Mouse (Mus musculus) limb, embryonic 10.5 days (tissue): ENCODE data around the gene Anapc1. TPM values are rescaled to one million over a fixed set of nuclear protein-coding genes. Genes with fewer than 3 reads are reported as not detected.

ENCODE experiments used
- DNase-seq: peaks from one replicate; pipeline ENCODE4 v3.0.0-alpha.2; 2017; ENCODE audit warnings: low spot score
- H3K27ac ChIP-seq: fragments of 300-500 bp; sonication (generic); 2 replicates; pipeline ENCODE4 v1.5.1; 2016; ENCODE audit warnings: mild to moderate bottlenecking
- H3K27me3 ChIP-seq: fragments of 300-500 bp; sonication (generic); 2 replicates; pipeline ENCODE4 v1.6.1; 2016; ENCODE audit warnings: low read depth, mild to moderate bottlenecking; ENCODE audit not compliant: poor library complexity, severe bottlenecking
- H3K36me3 ChIP-seq: fragments of 300-500 bp; sonication (generic); 2 replicates; pipeline ENCODE4 v1.6.1; 2016; ENCODE audit warnings: mild to moderate bottlenecking, moderate library complexity
- H3K4me1 ChIP-seq: fragments of 300-500 bp; sonication (generic); 2 replicates; pipeline ENCODE4 v1.6.1; 2016
- H3K4me3 ChIP-seq: fragments of 300-500 bp; sonication (generic); 2 replicates; pipeline ENCODE4 v1.5.1; 2016; ENCODE audit warnings: mild to moderate bottlenecking, moderate library complexity
- H3K9me3 ChIP-seq: fragments of 300-500 bp; sonication (generic); replicated peaks from 2 replicates; pipeline ENCODE4 v1.6.1; 2016; ENCODE audit warnings: mild to moderate bottlenecking
- WGBS: fragments of 180-500 bp; shearing (Covaris S2); methylation state at CpG from one replicate; pipeline ENCODE4 v1.1.7; 2016; 5-methylcytosine and 5-hydroxymethylcytosine counted together
- polyA plus RNA-seq: library from polyadenylated mRNA; unstranded; fragments of >200 nt; fragmentation: Nextera tagmentation; extraction: Ambion mirVana; gene quantifications from 2 replicates; pipeline ENCODE4 v1.2.1, GENCODE M21; 2016

Anapc1 gene
- polyA plus RNA-seq, 1 experiment from 2014 or later = 96.3 TPM

GRCm38 (mm10) chr2:128582881-128583280 lies 104.3 kb downstream of the Anapc1 start:
- DNase-seq = no peak
- H3K36me3 ChIP-seq = no peaks in the 10 kb centered on the region
- WGBS = 73% methylated on average over 5 of the region's 5 CpGs
- H3K9me3 ChIP-seq = no peaks in the 10 kb centered on the region
- H3K27ac ChIP-seq = no peak overlapping the region
- H3K27me3 ChIP-seq = no peaks in the 10 kb centered on the region
- H3K4me1 ChIP-seq = no peaks in the 10 kb centered on the region
- no peak overlapping the region for H3K4me3 ChIP-seq

DNA sequence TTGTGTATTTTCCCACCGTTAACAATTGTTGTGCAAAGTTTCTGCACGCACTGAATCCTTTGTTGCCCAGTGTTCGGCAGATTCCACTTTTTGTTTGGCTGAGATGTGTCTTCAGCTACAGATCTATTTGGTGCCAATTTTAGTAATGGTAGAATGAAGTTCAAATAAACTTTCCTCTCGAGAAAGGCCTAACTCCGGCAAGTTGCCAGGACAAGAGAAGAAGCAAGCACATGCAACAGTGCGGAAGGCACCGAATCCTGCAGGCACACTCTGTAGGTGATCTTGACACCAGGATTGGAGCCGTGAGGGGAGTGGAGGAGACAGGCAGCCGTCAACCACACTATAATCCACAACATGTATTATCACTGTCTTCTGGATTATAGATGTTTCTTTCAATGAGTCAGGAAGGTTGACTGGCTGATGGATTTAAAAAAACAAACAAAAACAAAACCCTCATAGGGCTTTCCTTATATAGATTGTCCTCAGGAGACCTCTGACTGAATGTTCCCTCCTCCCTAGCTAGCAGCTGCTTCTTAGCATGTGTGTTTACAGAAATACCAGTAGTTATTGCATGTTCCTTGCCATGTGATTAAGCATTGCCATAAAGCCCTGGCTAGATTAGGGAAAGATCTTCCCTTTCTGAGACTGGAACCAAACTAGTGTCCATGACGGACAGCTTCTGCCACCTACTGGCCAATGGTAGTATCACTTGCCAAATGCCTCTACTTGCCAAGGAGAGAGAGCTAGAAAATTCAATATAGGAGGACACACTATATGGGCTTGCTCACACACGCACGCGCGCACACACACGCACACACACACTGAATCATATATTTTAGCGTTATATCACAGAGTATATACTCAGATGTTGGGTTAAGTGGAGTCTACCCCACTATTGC lies 114.2 kb downstream of the Anapc1 start:
- Histone ChIP-seq H3K9me3 (no peaks in the 10 kb centered on the region), H3K4me1 (peaks cover 21% of the 10 kb centered on the region), H3K27me3 (no peaks in the 10 kb centered on the region), H3K36me3 (no peaks in the 10 kb centered on the region), H3K4me3 (no peak overlapping the region), H3K27ac (no peak overlapping the region)
- peak; percentile 85 for DNase-seq
- 56% methylated on average over 16 of the region's 16 CpGs for WGBS

GRCm38 (mm10) chr2:128571001-128571400 lies 116.2 kb downstream of the Anapc1 start:
- Histone ChIP-seq H3K27me3 (no peaks in the 10 kb centered on the region), H3K9me3 (no peaks in the 10 kb centered on the region), H3K27ac (no peak overlapping the region), H3K4me3 (no peak overlapping the region), H3K36me3 (no peaks in the 10 kb centered on the region), H3K4me1 (peaks cover 40% of the 10 kb centered on the region)
- 72% methylated on average over 4 of the region's 4 CpGs for WGBS
- no peak for DNase-seq

- Histone ChIP-seq H3K4me3 (no peak overlapping the region), H3K9me3 (no peaks in the 10 kb centered on the region), H3K27me3 (no peaks in the 10 kb centered on the region), H3K4me1 (peaks cover 40% of the 10 kb centered on the region), H3K27ac (no peak overlapping the region), H3K36me3 (no peaks in the 10 kb centered on the region)
- DNase-seq = no peak
- 24% methylated on average over 4 of the region's 4 CpGs for WGBS
Observed at GRCm38 (mm10) chr2:128568490-128568889, 118.7 kb downstream of the Anapc1 start.

DNA sequence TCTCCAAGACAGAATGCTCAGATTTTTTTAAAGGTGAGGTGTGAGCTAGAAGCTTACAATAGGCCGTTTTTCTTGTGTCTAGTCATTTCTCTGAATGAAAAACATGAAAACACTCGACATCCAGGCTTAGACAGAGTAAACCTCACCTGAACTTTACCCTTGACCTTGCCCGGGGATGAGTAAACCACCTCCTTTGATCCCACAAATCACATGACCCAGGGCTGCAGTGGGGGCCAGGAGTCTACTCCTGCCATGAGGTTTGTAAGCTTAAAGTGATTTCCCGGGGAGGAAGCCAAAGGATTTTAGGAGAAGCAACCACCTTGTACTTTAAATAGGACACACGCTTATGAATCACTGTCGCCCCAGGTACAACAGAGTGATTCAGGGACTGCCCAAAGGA lies 119.2 kb downstream of the Anapc1 start:
- H3K4me3 ChIP-seq = no peak overlapping the region
- no peaks in the 10 kb centered on the region for H3K9me3 ChIP-seq
- H3K27me3 ChIP-seq = no peaks in the 10 kb centered on the region
- WGBS = 60% methylated on average over 6 of the region's 6 CpGs
- peaks cover 40% of the 10 kb centered on the region for H3K4me1 ChIP-seq
- DNase-seq = no peak
- H3K27ac ChIP-seq = no peak overlapping the region
- H3K36me3 ChIP-seq = no peaks in the 10 kb centered on the region

DNA sequence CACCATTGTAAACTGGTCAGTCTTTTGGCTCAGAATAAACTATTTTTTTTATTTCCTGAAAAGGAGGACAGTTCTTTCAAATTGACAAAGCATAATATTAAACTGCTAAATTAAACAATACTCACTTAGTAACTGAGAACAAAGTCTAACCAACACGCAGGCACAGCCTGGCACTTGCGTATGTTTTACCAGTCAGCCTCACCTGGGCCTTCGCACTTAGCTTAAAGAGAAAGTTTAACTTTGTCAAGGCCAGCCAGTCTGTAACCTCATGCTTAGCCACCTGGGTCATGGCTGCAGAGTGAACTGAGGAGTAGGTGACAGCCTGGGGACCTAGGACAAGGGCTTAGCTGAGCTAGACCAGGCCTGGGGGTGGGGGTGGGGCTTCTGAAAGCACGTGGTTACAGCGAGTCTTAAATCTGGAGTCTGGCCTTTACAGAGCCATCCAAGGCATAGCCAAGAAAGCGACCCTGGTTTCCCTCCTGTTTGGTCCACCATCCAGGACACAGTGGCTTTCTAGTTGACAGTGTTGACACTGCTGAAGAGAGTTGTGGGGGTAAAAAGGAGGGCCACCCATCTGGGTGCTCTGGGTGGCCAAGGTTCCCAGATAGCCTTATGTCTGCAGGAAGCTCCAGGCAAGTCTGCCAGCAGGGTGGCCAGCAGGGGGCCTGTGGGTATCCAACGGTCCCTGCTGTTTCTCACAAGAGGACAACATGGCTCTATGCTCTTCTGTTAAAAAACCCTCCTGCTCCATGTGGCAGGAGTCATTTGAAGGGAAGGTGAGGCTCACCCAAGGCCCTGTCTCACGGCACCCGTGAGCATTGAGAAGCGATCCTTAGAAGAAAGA lies 120.7 kb downstream of the Anapc1 start:
- 71% methylated on average over 10 of the region's 10 CpGs for WGBS
- Histone ChIP-seq H3K9me3 (no peaks in the 10 kb centered on the region), H3K27me3 (no peaks in the 10 kb centered on the region), H3K4me3 (no peak overlapping the region), H3K36me3 (no peaks in the 10 kb centered on the region), H3K4me1 (peaks cover 40% of the 10 kb centered on the region), H3K27ac (peak overlapping the region; percentile 36; the same call in 1 of the 2 replicates)
- DNase-seq = no peak

- Histone ChIP-seq H3K27ac (peak overlapping the region; percentile 36), H3K4me3 (no peak overlapping the region), H3K27me3 (no peaks in the 10 kb centered on the region), H3K36me3 (no peaks in the 10 kb centered on the region), H3K4me1 (peaks cover 37% of the 10 kb centered on the region), H3K9me3 (no peaks in the 10 kb centered on the region)
- no peak for DNase-seq
- WGBS = 67% methylated on average over 8 of the region's 8 CpGs
Observed at GRCm38 (mm10) chr2:128565904-128566303, 121.3 kb downstream of the Anapc1 start.

GRCm38 (mm10) chr2:128564195-128564594 lies 123.0 kb downstream of the Anapc1 start:
- Histone ChIP-seq H3K4me3 (no peak overlapping the region), H3K9me3 (no peaks in the 10 kb centered on the region), H3K4me1 (peaks cover 36% of the 10 kb centered on the region), H3K36me3 (no peaks in the 10 kb centered on the region), H3K27ac (no peak overlapping the region), H3K27me3 (no peaks in the 10 kb centered on the region)
- 93% methylated on average over 3 of the region's 3 CpGs for WGBS
- no peak for DNase-seq

Other genes starting within 250 kb of the Anapc1 start
- not detected in 2 replicates for gene Spdye4c, start 96.2 kb downstream of the Anapc1 start, polyA plus RNA-seq
- 14.5 and 22.3 TPM in 2 replicates for gene Mertk, start 11.6 kb upstream of the Anapc1 start, polyA plus RNA-seq
- 24.6 and 28.3 TPM in 2 replicates for gene Tmem87b, start 130.7 kb upstream of the Anapc1 start, polyA plus RNA-seq
- 1.0 and 1.2 TPM in 2 replicates for gene Fbln7, start 175.6 kb upstream of the Anapc1 start, polyA plus RNA-seq